Mouse (Mus musculus) MEL (cell line): ENCODE results near the gene Slc35e3. TPM values are rescaled to one million over a fixed set of nuclear protein-coding genes. Genes with fewer than 3 reads are reported as not detected.

Source experiments
- DNase-seq: peaks from one replicate; pipeline ENCODE4 v3.0.0; 2011; ENCODE audit warnings: low read depth, low spot score
- H3K27ac ChIP-seq: 2 replicates; pipeline ENCODE4 v1.5.1; 2012; ENCODE audit warnings: low read depth, mild to moderate bottlenecking, control low read depth, low read length, moderate library complexity; ENCODE audit not compliant: control insufficient read depth
- H3K27me3 ChIP-seq, 2 experiments: fragments of 150-350 bp in 1 of 2; sonication (generic) in 1 of 2; 2 replicates each; pipeline ENCODE4 v1.6.1; 2012; ENCODE audit warnings: low read length in 2 of 2, mild to moderate bottlenecking in 2 of 2, improper control_type of control experiment in 1 of 2, moderate library complexity in 1 of 2; ENCODE audit not compliant: insufficient read depth in 2 of 2, control insufficient read depth in 1 of 2
- H3K36me3 ChIP-seq, 2 experiments: 2 replicates each; pipeline ENCODE4 v1.6.1; 2012 to 2014; ENCODE audit warnings: low read length in 2 of 2, improper control_type of control experiment in 1 of 2, inconsistent platforms in 1 of 2, mild to moderate bottlenecking in 1 of 2; ENCODE audit not compliant: insufficient read depth in 2 of 2, control insufficient read depth in 1 of 2
- H3K4me1 ChIP-seq, 2 experiments: fragments of 150-350 bp in 1 of 2; sonication (generic) in 1 of 2; 2 replicates each; pipeline ENCODE4 v1.6.1; 2012; ENCODE audit warnings: low read length in 2 of 2, improper control_type of control experiment in 1 of 2, mild to moderate bottlenecking in 1 of 2; ENCODE audit not compliant: insufficient read depth in 2 of 2, control insufficient read depth in 1 of 2
- H3K4me3 ChIP-seq, 2 experiments: fragments of 150-350 bp in 1 of 2; sonication (generic) in 1 of 2; 2 replicates each; pipeline ENCODE4 v1.5.1; 2012; ENCODE audit warnings: low read depth in 2 of 2, low read length in 2 of 2, mild to moderate bottlenecking in 2 of 2, moderate library complexity in 2 of 2, control low read depth in 1 of 2, improper control_type of control experiment in 1 of 2; ENCODE audit not compliant: control insufficient read depth in 1 of 2, insufficient read depth in 1 of 2
- H3K79me2 ChIP-seq: 2 replicates; pipeline ENCODE4 v1.6.1; 2012; ENCODE audit warnings: mild to moderate bottlenecking, low read length, moderate library complexity; ENCODE audit not compliant: control insufficient read depth, poor library complexity, insufficient read depth
- H3K9ac ChIP-seq: 2 replicates; pipeline ENCODE4 v1.6.1; 2012; ENCODE audit warnings: low read depth, mild to moderate bottlenecking, control low read depth, low read length, moderate library complexity; ENCODE audit not compliant: control insufficient read depth, poor library complexity, severe bottlenecking
- H3K9me3 ChIP-seq: fragments of 150-350 bp; sonication (generic); replicated peaks from 2 replicates; pipeline ENCODE4 v1.6.1; 2012; ENCODE audit warnings: mild to moderate bottlenecking, low read length, improper control_type of control experiment, moderate library complexity; ENCODE audit not compliant: insufficient read depth
- CHD2 ChIP-seq: IDR thresholded peaks from 2 replicates; pipeline ENCODE4 v1.6.1; 2011; ENCODE audit warnings: low read length, improper control_type of control experiment
- E2F4 ChIP-seq: IDR thresholded peaks from 2 replicates; pipeline ENCODE4 v1.6.1; 2011; ENCODE audit warnings: low read depth, low read length, improper control_type of control experiment, borderline replicate concordance
- ETS1 ChIP-seq: IDR thresholded peaks from 2 replicates; pipeline ENCODE4 v1.6.1; 2012; ENCODE audit warnings: low read depth, mild to moderate bottlenecking, inconsistent platforms, low read length, improper control_type of control experiment, moderate library complexity
- GABPA ChIP-seq: IDR thresholded peaks from 2 replicates; pipeline ENCODE4 v1.6.1; 2012; ENCODE audit warnings: low read depth, mild to moderate bottlenecking, inconsistent platforms, low read length, improper control_type of control experiment, moderate library complexity
- GATA1 ChIP-seq: IDR thresholded peaks from 2 replicates; pipeline ENCODE4 v1.6.1; 2011; ENCODE audit warnings: low read depth, low read length, improper control_type of control experiment
- JUND ChIP-seq: IDR thresholded peaks from 2 replicates; pipeline ENCODE4 v1.6.1; 2011; ENCODE audit warnings: low read depth, mild to moderate bottlenecking, improper control_type of control experiment, low read length
- KAT2A ChIP-seq: conservative IDR thresholded peaks from 2 replicates; pipeline ENCODE4 v1.6.1; 2012; ENCODE audit warnings: low read depth, low read length, improper control_type of control experiment, inconsistent platforms
- MEF2A ChIP-seq: IDR thresholded peaks from 2 replicates; pipeline ENCODE4 v1.6.1; 2014; ENCODE audit warnings: low read depth, mild to moderate bottlenecking, inconsistent platforms, low read length, improper control_type of control experiment; ENCODE audit not compliant: poor library complexity, insufficient replicate concordance, severe bottlenecking; ENCODE audit errors: extremely low read depth
- MYC ChIP-seq: IDR thresholded peaks from 2 replicates; pipeline ENCODE4 v1.6.1; 2011; ENCODE audit warnings: low read depth, mild to moderate bottlenecking, low read length, improper control_type of control experiment, moderate library complexity
- NELFE ChIP-seq: IDR thresholded peaks from 2 replicates; pipeline ENCODE4 v1.6.1; 2011; ENCODE audit warnings: low read depth, low read length, improper control_type of control experiment
- NRF1 ChIP-seq: IDR thresholded peaks from 2 replicates; pipeline ENCODE4 v1.6.1; 2014; ENCODE audit warnings: low read depth, mild to moderate bottlenecking, inconsistent platforms, low read length, improper control_type of control experiment, moderate library complexity; ENCODE audit not compliant: poor library complexity, insufficient read depth, severe bottlenecking
- POLR2AphosphoS5 ChIP-seq: IDR thresholded peaks from 2 replicates; pipeline ENCODE4 v1.6.1; 2012; ENCODE audit warnings: low read depth, borderline replicate concordance, mild to moderate bottlenecking, inconsistent platforms, low read length, moderate library complexity, mixed read lengths
- RAD21 ChIP-seq: IDR thresholded peaks from 2 replicates; pipeline ENCODE4 v1.6.1; 2011; ENCODE audit warnings: mild to moderate bottlenecking, low read depth, low read length, improper control_type of control experiment
- RCOR1 ChIP-seq: IDR thresholded peaks from 2 replicates; pipeline ENCODE4 v1.6.1; 2012; ENCODE audit warnings: low read depth, mild to moderate bottlenecking, inconsistent platforms, low read length, improper control_type of control experiment
- SIN3A ChIP-seq: IDR thresholded peaks from 2 replicates; pipeline ENCODE4 v1.6.1; 2012; ENCODE audit warnings: low read length, improper control_type of control experiment, inconsistent platforms
- SMC3 ChIP-seq: IDR thresholded peaks from 2 replicates; pipeline ENCODE4 v1.6.1; 2011; ENCODE audit warnings: low read depth, low read length, improper control_type of control experiment
- TAL1 ChIP-seq: IDR thresholded peaks from 2 replicates; pipeline ENCODE4 v1.6.1; 2012; ENCODE audit warnings: mild to moderate bottlenecking, inconsistent platforms, low read length, moderate library complexity, mixed read lengths
- TBP ChIP-seq: IDR thresholded peaks from 2 replicates; pipeline ENCODE4 v1.8.0; 2011; ENCODE audit warnings: low read depth, low read length, improper control_type of control experiment
- TCF12 ChIP-seq: IDR thresholded peaks from 2 replicates; pipeline ENCODE4 v1.6.1; 2014; ENCODE audit warnings: low read depth, mild to moderate bottlenecking, inconsistent platforms, low read length, improper control_type of control experiment, moderate library complexity
- UBTF ChIP-seq: IDR thresholded peaks from 2 replicates; pipeline ENCODE4 v1.6.1; 2012; ENCODE audit warnings: low read depth, mild to moderate bottlenecking, inconsistent platforms, low read length, improper control_type of control experiment, moderate library complexity, borderline replicate concordance; ENCODE audit not compliant: insufficient read depth
- USF1 ChIP-seq: IDR thresholded peaks from 2 replicates; pipeline ENCODE4 v1.6.1; 2014; ENCODE audit warnings: low read depth, mild to moderate bottlenecking, inconsistent platforms, low read length, improper control_type of control experiment, moderate library complexity
- ZMIZ1 ChIP-seq: IDR thresholded peaks from 2 replicates; pipeline ENCODE4 v1.6.1; 2012; ENCODE audit warnings: low read depth, mild to moderate bottlenecking, inconsistent platforms, low read length, improper control_type of control experiment, moderate library complexity
- ZNF384 ChIP-seq: IDR thresholded peaks from 2 replicates; pipeline ENCODE4 v1.6.1; 2012; ENCODE audit warnings: low read depth, mild to moderate bottlenecking, inconsistent platforms, low read length, improper control_type of control experiment
- polyA plus RNA-seq, 2 experiments: library from polyadenylated mRNA; stranded (reverse) in 1 of 2; unstranded in 1 of 2; fragments of >175 nt in 1 of 2; fragments of >200 nt in 1 of 2; gene quantifications; 2 replicates each; pipeline versions ENCODE4 v1.2.1 to v1.2.4; 2012; ENCODE audit warnings: low replicate concordance in 2 of 2, low read depth in 1 of 2; ENCODE audit not compliant: insufficient read length in 2 of 2, insufficient read depth in 1 of 2, missing spikeins in 1 of 2
- total RNA-seq: library from RNA; depleted of rRNA; stranded (reverse); fragments of 300-350 nt; gene quantifications from 2 replicates; pipeline ENCODE4 v1.2.3, GENCODE M21; 2012

Gene Slc35e3
- total and polyA plus RNA-seq, 3 experiments = 3.7 to 7.4 TPM; not detected in 1

GRCm38 (mm10) chr10:117782056-117782455 lies 35.9 kb upstream of the Slc35e3 start:
- Histone ChIP-seq H3K4me3 (no peak overlapping the region), H3K36me3 (peaks cover 4 to 56% of the 10 kb centered on the region in 2 experiments; a peak in 3 of 4 replicates), H3K9ac (no peak overlapping the region), H3K79me2 (0 out of 2 replicates have a peak, but pooled peaks cover 1% of the 10 kb centered on the region), H3K4me1 (peaks cover 0 to 3% of the 10 kb centered on the region in 2 experiments; a peak in 2 of 4 replicates), H3K9me3 (no peaks in the 10 kb centered on the region), H3K27ac (no peak overlapping the region), H3K27me3 (no peaks in the 10 kb centered on the region)
- TF ChIP-seq RCOR1 = no peak
- TF ChIP-seq ZMIZ1 = no peak
- no peak for TF ChIP-seq SIN3A
- no peak for TF ChIP-seq MYC
- TF ChIP-seq UBTF = no peak
- no peak for TF ChIP-seq NELFE
- no peak for TF ChIP-seq MEF2A
- TF ChIP-seq ZNF384 = no peak
- no peak for TF ChIP-seq TBP
- TF ChIP-seq POLR2AphosphoS5 = no peak
- no peak for TF ChIP-seq NRF1
- no peak for TF ChIP-seq GATA1
- no peak for TF ChIP-seq USF1
- no peak for TF ChIP-seq SMC3
- no peak for TF ChIP-seq CHD2
- no peak for TF ChIP-seq GABPA
- no peak for TF ChIP-seq KAT2A
- no peak for TF ChIP-seq E2F4
- TF ChIP-seq JUND = no peak
- TF ChIP-seq TAL1 = no peak
- no peak for DNase-seq

GRCm38 (mm10) chr10:117781021-117781725 lies 35.0 kb upstream of the Slc35e3 start:
- Histone ChIP-seq H3K9me3 (no peaks in the 10 kb centered on the region), H3K36me3 (peaks cover 4 to 55% of the 10 kb centered on the region in 2 experiments; a peak in 3 of 4 replicates), H3K79me2 (0 out of 2 replicates have a peak, but pooled peaks cover 1% of the 10 kb centered on the region), H3K4me1 (peaks cover 0 to 3% of the 10 kb centered on the region in 2 experiments; a peak in 2 of 4 replicates), H3K9ac (no peak overlapping the region), H3K4me3 (no peak overlapping the region), H3K27me3 (no peaks in the 10 kb centered on the region), H3K27ac (no peak overlapping the region)
- DNase-seq = no peak
- TF ChIP-seq ETS1 = no peak
- no peak for TF ChIP-seq TCF12
- no peak for TF ChIP-seq SIN3A
- TF ChIP-seq RAD21 = no peak
- TF ChIP-seq E2F4 = no peak
- TF ChIP-seq POLR2AphosphoS5 = no peak
